13 mouse cellular contexts compared by ENCODE assay signal in genomic region chr16:45259663-45260062, GRCm38 (mm10). TPM values are rescaled to one million over a fixed set of nuclear protein-coding genes. Genes with fewer than 3 reads are reported as not detected.
A peak's percentile ranks its signal among the peaks of the same experiment; 100 is the strongest.
DNase-seq lines count a peak whose midpoint lies in the region; ATAC-seq and TF ChIP-seq lines count a peak whose summit lies in the region.
"Had no signal": no experiment of that assay in that cellular context is flagged by ENCODE, and none has a peak within 500 bp of the region (broad histone marks: within the 10 kb centered on the region; RNA-seq: fewer than 3 reads in every experiment).

No protein-coding gene starts in this region.

- intact Hi-C loops in left cerebral cortex, postnatal 14 days (cut with DNase I): no loop called here

- no peak for ATAC-seq in lung, embryonic 14.5 days (ENCODE audit: insufficient read depth)
- 0 out of 2 replicates have a peak, but pooled peaks have one; percentile 47 for ATAC-seq in common myeloid progenitor, adult 5-6 weeks (replicated peaks; ENCODE audit: low read depth, poor library complexity, severe bottlenecking)
- ATAC-seq in forebrain, embryonic 16.5 days: no peak

- 84% methylated on average over 2 of the region's 2 CpGs for WGBS in lung, embryonic 14.5 days
- WGBS in forebrain, embryonic 16.5 days: 85% methylated on average over 2 of the region's 2 CpGs

- H3K9me3 ChIP-seq in lung, embryonic 14.5 days (ENCODE audit: low read depth, low read length): no peaks in the 10 kb centered on the region
- H3K9me3 ChIP-seq in ES-E14 (ENCODE audit: control insufficient read depth, insufficient read depth, low read depth, low read length): no peaks in the 10 kb centered on the region
- H3K9me3 ChIP-seq in forebrain, embryonic 16.5 days (ENCODE audit: control insufficient read depth, low read length): no peaks in the 10 kb centered on the region
- H3K9me3 ChIP-seq: limb, embryonic 12.5 days; midbrain, embryonic 10.5 days; neural tube, embryonic 13.5 days had no signal

- H3K27ac ChIP-seq in lung, embryonic 14.5 days (ENCODE audit: low read depth): no peak overlapping the region
- no peak overlapping the region for H3K27ac ChIP-seq in ES-E14 (ENCODE audit: insufficient read depth, low read depth, low read length, poor library complexity, severe bottlenecking)
- no peak overlapping the region for H3K27ac ChIP-seq in forebrain, embryonic 16.5 days (ENCODE audit: low read length)
- H3K27ac ChIP-seq: limb, embryonic 12.5 days; midbrain, embryonic 10.5 days; neural tube, embryonic 13.5 days had no signal

- H3K4me2 ChIP-seq in lung, embryonic 14.5 days: no peak overlapping the region
- H3K4me2 ChIP-seq in forebrain, embryonic 16.5 days (ENCODE audit: low read length): no peak overlapping the region
- H3K4me2 ChIP-seq: limb, embryonic 12.5 days; neural tube, embryonic 13.5 days had no signal

- in situ Hi-C loops in ES-E14 (cut with MboI; ENCODE audit: low sequenced_read_pairs in 2 of 2, unreplicated experiment in 2 of 2): no loop called here

- H3K27me3 ChIP-seq in lung, embryonic 14.5 days (ENCODE audit: insufficient read depth, low read length): no peaks in the 10 kb centered on the region
- no peaks in the 10 kb centered on the region for H3K27me3 ChIP-seq in forebrain, embryonic 16.5 days (replicated peaks; ENCODE audit: control insufficient read depth, insufficient read depth, low read length)
- H3K27me3 ChIP-seq: limb, embryonic 12.5 days; neural tube, embryonic 13.5 days had no signal

- no peak overlapping the region for H3K4me3 ChIP-seq in lung, embryonic 14.5 days (ENCODE audit: low read depth, low read length)
- no peak overlapping the region for H3K4me3 ChIP-seq in ES-E14 (ENCODE audit: insufficient read depth in 1 of 2, low read depth in 1 of 2, low read length in 2 of 2, poor library complexity in 1 of 2, severe bottlenecking in 1 of 2)
- no peak overlapping the region for H3K4me3 ChIP-seq in forebrain, embryonic 16.5 days (replicated peaks; ENCODE audit: low read length)
- H3K4me3 ChIP-seq: limb, embryonic 12.5 days; midbrain, embryonic 10.5 days; neural tube, embryonic 13.5 days had no signal

- no peaks in the 10 kb centered on the region for H3K36me3 ChIP-seq in lung, embryonic 14.5 days (ENCODE audit: insufficient read depth)
- no peaks in the 10 kb centered on the region for H3K36me3 ChIP-seq in ES-E14 (ENCODE audit: control insufficient read depth, insufficient read depth, low read length, poor library complexity, severe bottlenecking)
- no peaks in the 10 kb centered on the region for H3K36me3 ChIP-seq in forebrain, embryonic 16.5 days (ENCODE audit: control insufficient read depth, insufficient read depth)
- H3K36me3 ChIP-seq: limb, embryonic 12.5 days; midbrain, embryonic 10.5 days; neural tube, embryonic 13.5 days had no signal

- TF ChIP-seq CTCF in lung, embryonic 14.5 days (IDR thresholded peaks at IDR 0.05; ENCODE audit: low read depth): 0 out of 2 replicates have a peak, but pooled peaks have one; percentile 14

- no peak for DNase-seq in lung, embryonic 14.5 days
- DNase-seq in lung, postnatal 14 days: no peak
- DNase-seq in ES-E14 (ENCODE audit: low read depth, low spot score): peak; percentile 40
- DNase-seq in thymus, postnatal 14 days: peak; percentile 56
- no peak for DNase-seq in left cerebral cortex, postnatal 14 days (ENCODE audit: low spot score in 2 of 2)
- DNase-seq in cerebellum, adult 18-20 months: no peak
- DNase-seq: heart, postnatal 14 days had no signal

- no peak overlapping the region for H3K9ac ChIP-seq in lung, embryonic 14.5 days
- no peak overlapping the region for H3K9ac ChIP-seq in ES-E14 (ENCODE audit: insufficient read depth, low read depth, low read length, poor library complexity, severe bottlenecking)
- H3K9ac ChIP-seq in forebrain, embryonic 16.5 days (replicated peaks; ENCODE audit: low read depth, low read length): no peak overlapping the region
- H3K9ac ChIP-seq: limb, embryonic 12.5 days; neural tube, embryonic 13.5 days had no signal

- H3K4me1 ChIP-seq in lung, embryonic 14.5 days (ENCODE audit: insufficient read depth): no peaks in the 10 kb centered on the region
- H3K4me1 ChIP-seq in ES-E14 (ENCODE audit: control insufficient read depth in 2 of 2, insufficient read depth in 2 of 2, low read length in 2 of 2, poor library complexity in 1 of 2): no peaks in the 10 kb centered on the region
- H3K4me1 ChIP-seq in forebrain, embryonic 16.5 days (replicated peaks; ENCODE audit: control insufficient read depth, insufficient read depth, low read length): no peaks in the 10 kb centered on the region
- H3K4me1 ChIP-seq: limb, embryonic 12.5 days; midbrain, embryonic 10.5 days; neural tube, embryonic 13.5 days had no signal

TF ChIP-seq in ES-E14, 5 proteins besides CTCF, POLR2A, EP300 and RAD21:
- TF ChIP-seq ZNF384 (IDR thresholded peaks at IDR 0.05; ENCODE audit: low read depth, low read length) (no peak), ZC3H11A (IDR thresholded peaks at IDR 0.05; ENCODE audit: borderline replicate concordance, low read depth, low read length) (0 out of 2 replicates have a peak, but pooled peaks have one; percentile 9)

RNA-seq across cellular contexts. Expression of gene Btla, which starts 35.5 kb away (rescaled TPM):
- 0.13 TPM in 1 of 2 replicates, not detected in the other for polyA plus RNA-seq in lung, embryonic 14.5 days (2014; fragmentation: Nextera tagmentation; extraction: Ambion mirVana)
- total RNA-seq in ES-E14 (2012; rRNA removed): 0.21 and 1.1 TPM in 2 replicates
- 2.1 and 5.8 TPM in 2 replicates for total RNA-seq in common myeloid progenitor, adult 5-6 weeks (2017)
- 0.06 and 0.10 TPM in 2 replicates for polyA plus RNA-seq in forebrain, embryonic 16.5 days (2015; fragmentation: Nextera tagmentation; extraction: Ambion mirVana)
- under 1 TPM; 0.25 to 0.33 TPM for total RNA-seq in left cerebral cortex, postnatal 14 days (2021)
- polyA plus RNA-seq: kidney, embryonic 14.5 days had no signal

Comparison
In these comparisons a context has a peak if more than half of its experiments do, and no peak if none do; other contexts are left out.
1. DNase-seq: peak in ES-E14 (single experiment) and thymus, postnatal 14 days (single experiment); none in lung, embryonic 14.5 days (single experiment), lung, postnatal 14 days (single experiment), left cerebral cortex, postnatal 14 days (0 of 2) and cerebellum, adult 18-20 months (0 of 2).